Mouse (Mus musculus): Measurements from ENCODE around the gene Ruvbl1.

The Ruvbl1 gene

GRCm38 (mm10) chr6:88499481-88500404 lies 34.5 kb downstream of the Ruvbl1 start:
- DNase-seq = peak; percentile 20 to 50

- no peak for DNase-seq
Observed at GRCm38 (mm10) chr6:88500405-88500767, 35.2 kb downstream of the Ruvbl1 start.

- no peak for DNase-seq
Observed at GRCm38 (mm10) chr6:88502030-88502970, 37.1 kb downstream of the Ruvbl1 start.

- no peak for DNase-seq
Observed at GRCm38 (mm10) chr6:88503044-88503443, 37.8 kb downstream of the Ruvbl1 start.

GRCm38 (mm10) chr6:88513984-88514383 lies 48.8 kb downstream of the Ruvbl1 start:
- DNase-seq = no peak

GRCm38 (mm10) chr6:88514546-88514945 lies 49.3 kb downstream of the Ruvbl1 start:
- DNase-seq = no peak

GRCm38 (mm10) chr6:88515971-88516370 lies 50.8 kb downstream of the Ruvbl1 start:
- DNase-seq = no peak

GRCm38 (mm10) chr6:88516667-88517066 lies 51.5 kb downstream of the Ruvbl1 start:
- DNase-seq = no peak

GRCm38 (mm10) chr6:88517701-88518403 lies 52.6 kb downstream of the Ruvbl1 start:
- DNase-seq = no peak

- DNase-seq = peak; percentile 96 to 97
Observed at GRCm38 (mm10) chr6:88518404-88519263, 53.4 kb downstream of the Ruvbl1 start, which contains the start of gene Sec61a1. TSS of gene Sec61a1 (minus strand) at chr6:88518905.

- DNase-seq = no peak
Observed at GRCm38 (mm10) chr6:88521821-88522220, 56.6 kb downstream of the Ruvbl1 start.

- no peak for DNase-seq
Observed at GRCm38 (mm10) chr6:88522606-88523005, 57.4 kb downstream of the Ruvbl1 start.

- no peak for DNase-seq
Observed at GRCm38 (mm10) chr6:88523043-88523442, 57.8 kb downstream of the Ruvbl1 start.

GRCm38 (mm10) chr6:88523451-88523850 lies 58.2 kb downstream of the Ruvbl1 start:
- no peak for DNase-seq

- no peak for DNase-seq
Observed at GRCm38 (mm10) chr6:88524056-88524455, 58.8 kb downstream of the Ruvbl1 start.

GRCm38 (mm10) chr6:88530306-88530705 lies 65.1 kb downstream of the Ruvbl1 start:
- DNase-seq = no peak

GRCm38 (mm10) chr6:88540093-88540755 lies 75.0 kb downstream of the Ruvbl1 start:
- no peak for DNase-seq

- DNase-seq = no peak
Observed at GRCm38 (mm10) chr6:88544241-88544640, 79.0 kb downstream of the Ruvbl1 start.

GRCm38 (mm10) chr6:88544644-88545396 lies 79.6 kb downstream of the Ruvbl1 start:
- no peak for DNase-seq

- no peak for DNase-seq
Observed at GRCm38 (mm10) chr6:88545397-88545790, 80.2 kb downstream of the Ruvbl1 start.
